Mouse (Mus musculus) ES-Bruce4 (cell line): ENCODE measurements around the gene Pacrg. TPM values are rescaled to one million over a fixed set of nuclear protein-coding genes. Genes with fewer than 3 reads are reported as not detected.

Experiments
- H3K27ac ChIP-seq: 2 replicates; pipeline ENCODE4 v1.5.1; 2012; ENCODE audit warnings: low read length, inconsistent platforms; ENCODE audit not compliant: insufficient read depth
- H3K27me3 ChIP-seq: 2 replicates; pipeline ENCODE4 v1.6.1; 2012; ENCODE audit warnings: mild to moderate bottlenecking, low read length, inconsistent platforms; ENCODE audit not compliant: control insufficient read depth, poor library complexity, insufficient read depth, severe bottlenecking
- H3K36me3 ChIP-seq: 2 replicates; pipeline ENCODE4 v1.6.1; 2012; ENCODE audit warnings: inconsistent platforms, mild to moderate bottlenecking, low read length, moderate library complexity; ENCODE audit not compliant: control insufficient read depth, poor library complexity, insufficient read depth, severe bottlenecking
- H3K4me1 ChIP-seq: one replicate; pipeline ENCODE4 v1.8.1; 2011; ENCODE audit warnings: low read length; ENCODE audit not compliant: control insufficient read depth, insufficient read depth
- H3K4me3 ChIP-seq: 2 replicates; pipeline ENCODE4 v1.5.1; 2011; ENCODE audit warnings: low read depth, mild to moderate bottlenecking, low read length
- H3K9ac ChIP-seq: 2 replicates; pipeline ENCODE4 v1.6.1; 2012; ENCODE audit warnings: low read depth, mild to moderate bottlenecking, inconsistent platforms; ENCODE audit not compliant: poor library complexity, severe bottlenecking
- H3K9me3 ChIP-seq: replicated peaks from 2 replicates; pipeline ENCODE4 v1.6.1; 2012; ENCODE audit warnings: mild to moderate bottlenecking, low read length, inconsistent platforms; ENCODE audit not compliant: control insufficient read depth, poor library complexity, insufficient read depth, severe bottlenecking
- CTCF ChIP-seq: IDR thresholded peaks from one replicate; pipeline ENCODE4 v1.8.1; 2011; ENCODE audit warnings: low read depth, low read length
- EP300 ChIP-seq: IDR thresholded peaks from 2 replicates; pipeline ENCODE4 v1.6.1; 2011; ENCODE audit warnings: low read depth, low read length; ENCODE audit not compliant: insufficient read depth
- POLR2A ChIP-seq: IDR thresholded peaks from one replicate; pipeline ENCODE4 v1.8.1; 2011; ENCODE audit warnings: low read length; ENCODE audit not compliant: insufficient read depth
- polyA plus RNA-seq: library from polyadenylated mRNA; stranded (reverse); fragments of >200 nt; gene quantifications from 2 replicates; pipeline ENCODE4 v1.2.4, GENCODE M21; 2011; ENCODE audit warnings: low read depth; ENCODE audit not compliant: missing spikeins, insufficient read depth, insufficient read length

Gene Pacrg
- polyA plus RNA-seq, 1 experiment, result 0.54 TPM

DNA sequence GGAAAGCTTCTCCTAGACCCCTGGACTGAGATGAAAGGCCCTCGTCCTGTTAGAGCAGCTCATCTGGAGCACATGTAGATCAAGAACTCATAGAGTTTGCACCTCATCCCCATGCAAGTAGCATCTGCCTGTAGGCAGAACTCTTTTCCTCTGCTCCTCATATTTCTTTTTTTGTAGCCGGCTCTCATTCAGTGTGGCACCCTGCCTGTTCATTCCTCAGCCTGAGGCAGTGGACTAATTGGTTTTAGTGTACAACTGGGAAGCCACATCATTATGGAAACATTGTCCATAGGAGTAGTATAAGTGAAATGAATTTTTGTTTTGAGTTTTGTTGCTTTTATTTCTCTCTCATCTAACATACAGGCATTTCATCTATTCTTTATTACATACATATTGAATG is 212.6 kb downstream of the Pacrg start:
- Histone ChIP-seq H3K36me3 (no peaks in the 10 kb centered on the region), H3K4me3 (no peak overlapping the region), H3K4me1 (no peaks in the 10 kb centered on the region), H3K27ac (no peak overlapping the region), H3K9me3 (no peaks in the 10 kb centered on the region; the same call in 1 of the 2 replicates), H3K9ac (no peak overlapping the region), H3K27me3 (no peaks in the 10 kb centered on the region)
- TF ChIP-seq EP300 (no peak), CTCF (no peak), POLR2A (no peak)

DNA sequence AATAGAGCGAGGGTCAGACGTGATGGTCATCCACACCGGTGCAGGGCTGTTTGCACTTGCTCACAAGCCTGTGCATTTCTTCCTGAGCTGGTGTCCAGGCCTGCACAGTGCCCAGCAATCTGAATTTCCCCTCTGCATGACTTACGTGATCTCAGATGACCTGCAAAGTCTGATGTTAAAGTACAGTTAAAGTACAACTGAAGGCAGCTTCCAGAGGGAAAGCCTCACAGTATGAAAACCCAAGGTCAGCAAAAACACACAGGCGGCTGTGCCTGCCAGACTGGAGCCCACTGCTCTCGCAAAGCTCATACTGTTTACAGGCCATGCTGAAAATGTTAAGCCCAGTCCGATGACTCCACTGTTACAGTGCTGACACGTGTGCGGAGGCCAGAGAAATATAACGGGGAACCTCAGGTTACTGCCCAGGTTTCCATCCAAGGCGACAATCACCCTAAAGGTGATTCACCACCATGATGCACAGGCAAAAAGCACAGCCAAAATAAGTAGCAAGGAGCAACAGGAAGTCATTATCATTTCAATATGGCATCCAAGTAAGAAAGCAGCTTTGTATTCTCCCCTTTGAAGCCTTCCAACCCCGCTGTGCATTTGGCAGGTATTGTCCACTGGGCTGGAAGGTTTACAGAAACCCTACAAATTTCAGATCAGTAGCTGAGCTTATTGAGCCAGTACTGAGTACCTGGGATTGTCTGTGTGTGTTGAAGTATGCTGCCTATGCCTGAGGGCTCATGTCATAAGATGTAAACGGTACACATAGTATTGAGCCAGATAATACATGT is 213.6 kb downstream of the Pacrg start:
- no peak overlapping the region for H3K4me3 ChIP-seq
- TF ChIP-seq CTCF (no peak), POLR2A (no peak), EP300 (no peak)
- H3K36me3 ChIP-seq, result no peaks in the 10 kb centered on the region
- H3K27me3 ChIP-seq, result no peaks in the 10 kb centered on the region
- no peaks in the 10 kb centered on the region for H3K4me1 ChIP-seq
- H3K9me3 ChIP-seq, result no peaks in the 10 kb centered on the region; the same call in 1 of the 2 replicates
- no peak overlapping the region for H3K9ac ChIP-seq
- H3K27ac ChIP-seq, result no peak overlapping the region

DNA sequence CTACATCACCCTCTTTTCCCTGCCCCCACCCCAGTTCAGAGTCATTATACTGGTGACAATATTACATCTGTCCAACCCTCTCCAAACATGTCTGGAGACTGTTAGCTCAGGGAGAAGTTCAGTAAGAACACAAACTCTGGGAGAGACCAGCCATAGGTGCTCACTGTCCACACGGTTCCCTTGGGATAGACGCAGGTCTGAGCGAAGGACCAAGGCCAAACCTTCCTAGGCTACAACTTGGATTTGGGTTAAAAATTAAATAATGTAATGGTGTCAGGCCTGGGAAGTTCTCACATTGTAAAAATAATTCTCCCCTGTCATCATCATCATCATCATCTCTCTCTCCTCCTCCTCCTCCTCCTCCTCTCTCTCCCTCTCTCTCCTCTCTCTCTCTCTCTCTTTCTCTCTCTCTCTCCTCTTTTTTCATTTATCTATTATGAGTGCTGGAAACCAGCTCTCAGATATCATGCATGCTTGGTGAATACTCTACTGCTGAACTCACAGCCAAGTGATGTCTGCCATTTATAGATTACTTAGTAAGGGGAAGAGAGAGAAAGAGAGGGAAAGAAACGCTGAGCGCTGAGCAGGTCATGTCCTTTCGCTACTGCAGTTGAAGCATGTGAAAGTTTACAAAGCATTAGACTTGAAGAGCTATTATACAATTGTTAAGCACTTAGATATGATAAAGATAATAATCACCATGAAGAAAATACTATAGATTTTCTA is 215.2 kb downstream of the Pacrg start:
- Histone ChIP-seq H3K27ac (no peak overlapping the region), H3K4me1 (no peaks in the 10 kb centered on the region), H3K36me3 (no peaks in the 10 kb centered on the region), H3K9me3 (no peaks in the 10 kb centered on the region), H3K4me3 (no peak overlapping the region), H3K27me3 (no peaks in the 10 kb centered on the region), H3K9ac (no peak overlapping the region)
- no peak for TF ChIP-seq POLR2A
- no peak for TF ChIP-seq CTCF
- TF ChIP-seq EP300, result no peak

DNA sequence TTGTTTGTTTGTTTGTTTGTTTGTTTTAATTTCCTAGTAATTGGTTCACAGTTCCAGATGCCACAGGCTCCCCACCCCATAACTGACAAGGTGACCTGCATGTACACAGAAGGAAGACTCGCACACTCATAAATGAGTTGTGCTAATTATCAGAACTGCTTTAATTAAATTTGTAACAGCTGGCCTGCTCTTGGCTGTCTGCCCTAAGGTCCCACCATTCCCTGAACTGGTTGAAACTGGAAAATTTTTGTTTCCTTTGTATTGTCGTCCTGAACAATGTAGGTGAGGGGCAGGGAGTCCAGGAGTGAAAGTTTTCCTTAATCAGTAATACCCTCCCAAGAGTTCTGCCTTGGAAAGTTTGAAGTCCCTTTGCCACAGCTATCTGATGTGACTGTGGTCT is 219.5 kb downstream of the Pacrg start:
- Histone ChIP-seq H3K4me3 (no peak overlapping the region), H3K36me3 (no peaks in the 10 kb centered on the region), H3K27ac (no peak overlapping the region), H3K4me1 (no peaks in the 10 kb centered on the region), H3K9ac (no peak overlapping the region), H3K9me3 (no peaks in the 10 kb centered on the region), H3K27me3 (no peaks in the 10 kb centered on the region)
- no peak for TF ChIP-seq CTCF
- TF ChIP-seq EP300, result no peak
- no peak for TF ChIP-seq POLR2A

DNA sequence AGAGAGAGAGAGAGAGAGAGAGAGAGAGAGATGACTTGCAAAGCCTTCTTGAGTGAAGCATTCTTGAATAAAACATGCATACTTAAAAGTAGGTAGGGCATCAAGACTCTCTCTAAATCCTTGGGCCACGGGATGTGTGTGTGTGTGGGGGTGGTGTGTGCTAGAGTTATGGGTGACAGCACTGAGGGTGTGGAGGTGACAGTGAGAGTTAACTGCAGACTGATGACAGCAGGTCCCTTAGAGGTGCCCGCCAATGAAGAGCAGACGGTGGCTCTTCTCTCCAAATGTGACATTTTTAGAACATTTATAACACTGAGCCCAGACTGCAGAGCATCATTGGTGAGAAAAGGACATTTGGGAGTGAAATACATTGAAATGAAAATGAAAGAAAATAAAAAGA is 220.2 kb downstream of the Pacrg start:
- H3K36me3 ChIP-seq, result no peaks in the 10 kb centered on the region
- no peak overlapping the region for H3K4me3 ChIP-seq
- no peaks in the 10 kb centered on the region for H3K9me3 ChIP-seq
- TF ChIP-seq CTCF (no peak), POLR2A (no peak), EP300 (no peak)
- no peaks in the 10 kb centered on the region for H3K4me1 ChIP-seq
- no peak overlapping the region for H3K9ac ChIP-seq
- H3K27me3 ChIP-seq, result no peaks in the 10 kb centered on the region
- no peak overlapping the region for H3K27ac ChIP-seq

DNA sequence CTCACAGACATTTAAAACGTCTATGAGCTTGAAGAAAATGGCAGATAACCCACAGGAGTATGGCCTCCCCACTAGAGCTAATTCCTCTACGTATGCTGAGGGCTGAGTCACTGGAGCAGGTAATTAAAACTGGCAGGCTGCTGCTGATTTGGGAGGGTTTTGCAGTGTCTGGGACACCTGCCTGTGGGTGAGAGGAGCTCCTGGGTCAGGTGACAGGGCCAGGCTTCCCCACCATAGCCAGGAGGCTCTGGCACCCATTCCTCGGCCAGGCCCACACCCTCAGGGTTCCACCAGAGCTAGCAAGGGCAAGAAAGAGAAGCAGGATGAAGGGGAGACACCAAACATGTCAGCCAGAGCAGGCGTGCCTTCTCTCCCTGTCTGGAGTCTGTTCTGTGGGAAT is 222.5 kb downstream of the Pacrg start:
- H3K9me3 ChIP-seq, result no peaks in the 10 kb centered on the region
- H3K27me3 ChIP-seq, result no peaks in the 10 kb centered on the region
- H3K36me3 ChIP-seq, result no peaks in the 10 kb centered on the region
- H3K9ac ChIP-seq, result no peak overlapping the region
- no peak overlapping the region for H3K27ac ChIP-seq
- no peak for TF ChIP-seq EP300
- no peak for TF ChIP-seq CTCF
- no peak for TF ChIP-seq POLR2A
- no peaks in the 10 kb centered on the region for H3K4me1 ChIP-seq
- H3K4me3 ChIP-seq, result no peak overlapping the region
